Mouse (Mus musculus): Measurements from ENCODE around the gene Ephb1.

Gene Ephb1

DNA sequence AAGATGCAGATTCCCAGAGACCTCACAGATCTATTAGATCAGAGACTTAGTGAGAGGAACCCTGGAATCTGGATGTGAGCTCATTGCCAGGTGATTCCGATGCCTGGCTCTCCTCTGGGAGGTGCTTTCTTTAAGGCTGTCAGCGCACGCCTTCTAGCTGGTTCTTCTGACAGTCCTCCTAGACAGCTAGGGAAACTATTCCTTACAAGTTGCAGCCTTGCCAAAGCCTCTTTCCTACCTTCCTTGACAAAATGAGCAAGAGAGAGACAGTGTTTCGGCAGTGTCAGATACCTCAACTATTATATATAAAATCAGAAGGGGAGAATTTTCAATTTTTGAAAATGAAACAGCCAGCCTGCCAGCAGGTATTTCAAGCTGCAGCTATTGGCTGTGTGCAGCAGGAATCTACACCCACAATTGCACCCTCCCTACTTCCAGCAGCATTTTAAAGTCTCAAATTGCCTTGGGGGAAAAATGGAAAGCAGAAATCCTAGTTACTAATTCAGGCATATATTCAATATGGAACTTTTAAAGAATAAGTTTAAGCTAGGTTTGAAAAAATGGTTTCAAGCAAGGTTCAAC is 377.5 kb downstream of the Ephb1 start:
- no peak for DNase-seq

- DNase-seq = no peak
Measured at GRCm38 (mm10) chr9:101972314-101972713, 382.2 kb downstream of the Ephb1 start.

- no peak for DNase-seq
Measured at GRCm38 (mm10) chr9:101971806-101972205, 382.7 kb downstream of the Ephb1 start.

DNA sequence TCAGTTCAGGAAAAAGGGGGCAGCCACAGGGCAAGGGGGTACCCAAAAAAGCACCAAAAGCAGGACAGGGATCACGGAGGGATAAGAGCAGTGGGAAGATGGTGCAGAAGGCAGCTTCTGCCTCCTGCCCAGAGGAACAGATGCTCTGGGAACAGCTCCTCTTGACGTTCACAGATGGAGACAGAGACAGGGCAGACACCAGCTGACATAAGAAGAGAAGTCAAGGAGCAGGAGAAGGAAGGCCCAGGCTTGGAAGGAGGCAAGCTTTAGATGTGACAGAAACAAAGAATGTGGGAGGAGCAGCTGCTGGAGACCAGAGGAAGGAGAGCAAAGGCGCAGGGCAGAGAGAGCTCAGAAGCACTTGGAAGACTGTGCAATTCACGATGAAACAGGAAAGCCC is 398.3 kb downstream of the Ephb1 start:
- no peak for DNase-seq

DNA sequence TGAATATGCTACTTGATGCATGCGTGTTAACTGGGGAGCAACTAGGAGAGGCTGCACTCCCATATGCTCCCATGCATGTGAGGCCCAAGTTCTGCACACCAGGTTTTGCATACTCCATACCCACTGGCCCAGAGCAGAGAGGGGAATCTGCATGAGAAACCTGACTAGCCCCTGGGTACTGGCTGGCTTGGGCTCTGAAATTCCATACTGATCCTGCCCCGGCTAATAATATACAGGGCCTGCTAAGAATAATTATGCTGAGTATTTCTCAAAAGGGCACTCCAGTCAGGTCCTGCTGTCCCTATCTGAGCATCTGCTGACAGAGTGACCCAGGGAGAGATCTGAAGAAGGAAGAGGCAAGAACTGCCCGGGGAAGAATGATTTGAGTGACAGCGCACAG is 400.0 kb downstream of the Ephb1 start:
- DNase-seq = no peak

- no peak for DNase-seq
Measured at GRCm38 (mm10) chr9:101950101-101950500, 404.4 kb downstream of the Ephb1 start.

DNA sequence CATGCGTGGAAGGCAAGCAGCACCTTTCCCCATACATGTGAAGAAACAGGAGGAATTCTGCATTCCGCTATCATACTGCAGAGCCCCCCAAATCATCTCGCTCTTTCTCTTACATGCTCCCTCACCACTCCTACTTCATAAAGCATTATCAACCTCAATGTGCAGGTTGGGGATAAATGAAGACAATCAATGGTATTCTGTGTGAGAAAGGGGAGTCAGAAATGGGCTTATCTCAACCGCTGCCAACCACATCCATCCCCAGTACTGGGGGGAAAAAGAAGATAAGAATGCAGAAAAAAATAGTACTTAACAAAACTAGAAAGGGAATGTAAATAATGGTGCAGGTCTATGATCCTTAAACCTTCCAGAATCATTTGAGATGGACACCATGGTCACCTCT is 408.7 kb downstream of the Ephb1 start:
- DNase-seq = no peak

DNA sequence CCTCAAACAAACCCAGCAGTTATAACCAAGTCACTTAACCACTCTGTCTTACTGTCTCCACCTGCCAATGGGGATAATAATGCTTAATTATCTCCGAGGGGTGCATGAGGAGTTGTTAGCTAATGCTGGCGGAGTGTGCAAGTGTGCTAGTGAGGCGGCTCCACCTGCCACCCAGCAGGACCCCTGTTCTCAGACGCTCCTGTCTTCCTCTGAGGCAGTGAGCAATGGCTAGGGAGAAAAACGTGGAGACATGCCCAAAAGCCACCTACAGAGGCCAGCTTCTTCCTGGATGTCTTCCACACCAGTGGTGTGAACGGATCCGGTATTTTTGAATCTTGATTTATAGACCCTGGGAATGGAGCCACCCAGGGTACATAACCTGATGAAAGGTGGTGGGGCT is 409.2 kb downstream of the Ephb1 start:
- no peak for DNase-seq

GRCm38 (mm10) chr9:101942058-101942669 is 412.3 kb downstream of the Ephb1 start:
- DNase-seq = no peak

DNA sequence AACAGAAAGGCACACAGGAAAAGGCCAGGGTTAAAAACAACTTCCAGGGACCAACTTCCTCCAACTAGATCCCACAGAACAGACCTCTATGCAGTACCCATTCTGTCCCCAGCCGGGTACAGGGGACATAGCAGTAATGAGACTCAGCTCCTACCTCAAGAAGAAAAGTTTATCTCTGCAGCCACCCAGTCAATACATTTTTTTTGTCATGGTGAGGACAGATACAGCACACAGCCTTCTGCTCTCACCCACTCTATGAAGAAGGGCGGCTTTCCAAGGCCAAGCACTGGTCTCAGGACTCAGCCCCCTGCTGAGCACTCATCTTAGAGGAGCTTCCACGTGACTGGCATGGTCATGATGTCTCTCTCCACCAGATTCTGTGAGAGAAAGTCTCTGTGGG is 414.3 kb downstream of the Ephb1 start:
- no peak for DNase-seq

GRCm38 (mm10) chr9:101939006-101939405 is 415.5 kb downstream of the Ephb1 start:
- DNase-seq = peak; percentile 20

DNA sequence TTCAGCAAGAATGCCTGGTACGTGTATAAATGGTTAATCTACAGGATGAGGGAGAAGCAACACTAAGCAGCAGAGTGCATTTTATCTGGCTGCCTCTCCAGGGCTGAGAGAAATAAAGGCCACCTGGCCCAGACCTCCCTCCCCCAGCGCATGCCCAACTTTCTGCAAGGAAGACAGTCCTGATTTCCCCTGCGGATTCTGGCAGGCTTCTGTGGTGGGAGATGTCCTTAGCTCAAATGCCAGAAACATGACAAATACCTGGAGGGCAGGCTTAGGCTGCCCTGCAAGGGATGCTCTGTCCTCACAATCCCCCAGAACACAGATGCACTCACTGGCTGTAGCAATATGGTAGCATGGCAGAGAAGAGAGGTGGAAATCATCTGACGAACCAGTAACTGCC is 416.4 kb downstream of the Ephb1 start:
- DNase-seq = no peak

- DNase-seq = peak; percentile 29
Measured at GRCm38 (mm10) chr9:101934887-101935286, 419.6 kb downstream of the Ephb1 start.

GRCm38 (mm10) chr9:101933946-101934573 is 420.4 kb downstream of the Ephb1 start:
- DNase-seq = peak; percentile 58

DNA sequence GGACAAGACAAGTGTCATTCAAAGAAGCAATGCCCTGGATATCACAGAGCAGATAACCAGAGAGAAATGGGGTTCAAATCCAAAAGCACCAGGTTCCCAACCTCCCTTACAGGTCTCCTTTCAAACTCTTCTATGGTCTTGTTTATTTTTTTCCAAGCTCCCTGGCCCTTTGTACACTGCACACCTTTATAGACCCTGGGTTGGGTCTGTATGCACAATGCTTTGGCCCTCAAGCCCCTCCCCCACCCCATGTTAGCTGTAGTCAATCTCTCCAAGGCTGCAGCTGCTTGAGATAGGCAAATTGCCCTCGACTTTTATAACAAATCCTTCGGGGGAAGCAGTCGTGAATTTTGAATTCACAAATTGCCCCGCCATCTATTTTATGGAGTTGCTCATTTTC is 429.7 kb downstream of the Ephb1 start:
- no peak for DNase-seq

- DNase-seq = no peak
Measured at GRCm38 (mm10) chr9:101922846-101923245, 431.6 kb downstream of the Ephb1 start.

- no peak for DNase-seq
Measured at GRCm38 (mm10) chr9:101919324-101919723, 435.2 kb downstream of the Ephb1 start.

GRCm38 (mm10) chr9:101918771-101919170 is 435.7 kb downstream of the Ephb1 start:
- no peak for DNase-seq

GRCm38 (mm10) chr9:101915082-101915481 is 439.4 kb downstream of the Ephb1 start:
- no peak for DNase-seq

- DNase-seq = peak; percentile 77
Measured at GRCm38 (mm10) chr9:101911176-101911866, 443.2 kb downstream of the Ephb1 start.

GRCm38 (mm10) chr9:101909491-101909890 is 445.0 kb downstream of the Ephb1 start:
- DNase-seq = no peak

DNA sequence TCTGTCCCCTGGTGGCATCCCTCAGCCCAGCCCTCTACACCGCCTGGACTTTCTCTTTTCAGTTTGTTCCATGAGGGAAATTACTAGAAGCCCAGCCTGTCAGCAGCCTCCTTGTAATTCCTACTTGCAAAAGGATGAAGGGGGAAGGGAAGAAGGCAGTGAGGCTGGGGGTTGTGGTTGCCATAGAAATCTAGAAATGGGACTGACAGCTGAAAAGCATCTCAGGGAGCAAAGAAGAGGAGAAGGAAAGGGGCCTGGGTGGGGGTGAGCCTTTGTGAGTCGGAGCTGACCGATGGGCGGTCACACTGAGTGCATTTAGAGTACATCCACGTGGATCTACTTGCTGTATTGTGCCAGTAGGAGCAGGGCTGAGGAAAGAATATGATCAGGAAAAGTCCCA is 445.6 kb downstream of the Ephb1 start:
- peak; percentile 10 for DNase-seq

DNA sequence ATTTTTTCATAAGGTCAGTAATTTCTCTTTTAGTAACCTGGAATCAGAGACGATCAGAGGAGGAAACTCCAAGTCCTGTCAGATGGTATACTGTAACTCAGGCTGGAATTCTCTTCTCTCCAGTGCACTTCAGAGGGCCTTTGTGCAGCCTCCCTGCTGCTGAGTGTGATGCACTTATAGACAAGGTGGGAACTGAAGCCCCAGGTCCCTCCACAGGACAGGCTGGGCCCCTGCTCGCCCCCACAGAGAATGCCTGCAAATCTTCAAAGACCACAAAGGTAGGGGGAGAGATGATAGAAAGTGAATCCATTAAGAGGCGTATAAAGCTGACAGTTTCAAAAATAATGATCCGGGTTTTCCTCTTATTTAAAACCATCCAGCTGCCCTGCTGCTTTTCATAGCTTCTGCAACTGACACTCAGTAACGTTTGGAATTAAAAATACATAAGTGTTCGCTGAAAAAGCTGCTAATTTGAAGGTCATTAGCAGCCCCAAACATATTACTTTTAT is 446.7 kb downstream of the Ephb1 start:
- no peak for DNase-seq

DNA sequence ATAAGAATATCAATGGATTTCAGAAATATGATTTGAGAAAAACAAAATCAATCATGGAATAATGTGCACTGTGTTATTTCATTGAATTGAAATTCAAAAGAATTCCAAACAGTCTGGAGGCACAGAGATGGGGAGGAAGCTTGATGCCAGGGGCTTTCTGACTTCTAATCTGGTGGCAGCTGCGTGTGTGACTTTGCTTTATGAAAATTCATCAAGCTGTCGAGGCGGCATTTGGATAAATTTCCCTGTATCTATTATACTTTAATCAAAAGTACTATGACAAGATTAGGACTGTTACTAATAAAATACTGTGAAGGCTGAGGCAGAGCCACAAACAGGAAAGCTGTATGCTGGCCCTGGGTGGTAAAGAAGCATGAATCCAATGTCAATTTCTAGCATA is 451.1 kb downstream of the Ephb1 start:
- no peak for DNase-seq
